Mouse (Mus musculus) B cell, adult 2 months (primary cell): ENCODE measurements around the gene Mapk7.

Experiments used
- DNase-seq, 2 experiments: peaks; one replicate each; pipeline ENCODE4 v3.0.0; 2022

Gene Mapk7

GRCm38 (mm10) chr11:61449499-61450292 lies 44.5 kb downstream of the Mapk7 start:
- peak; percentile 16 to 17 for DNase-seq

GRCm38 (mm10) chr11:61448599-61449225 lies 45.5 kb downstream of the Mapk7 start:
- DNase-seq, result no peak

GRCm38 (mm10) chr11:61448041-61448440 lies 46.2 kb downstream of the Mapk7 start:
- DNase-seq, result no peak

- DNase-seq, result no peak
Measured at GRCm38 (mm10) chr11:61447296-61447695, 46.9 kb downstream of the Mapk7 start.

DNA sequence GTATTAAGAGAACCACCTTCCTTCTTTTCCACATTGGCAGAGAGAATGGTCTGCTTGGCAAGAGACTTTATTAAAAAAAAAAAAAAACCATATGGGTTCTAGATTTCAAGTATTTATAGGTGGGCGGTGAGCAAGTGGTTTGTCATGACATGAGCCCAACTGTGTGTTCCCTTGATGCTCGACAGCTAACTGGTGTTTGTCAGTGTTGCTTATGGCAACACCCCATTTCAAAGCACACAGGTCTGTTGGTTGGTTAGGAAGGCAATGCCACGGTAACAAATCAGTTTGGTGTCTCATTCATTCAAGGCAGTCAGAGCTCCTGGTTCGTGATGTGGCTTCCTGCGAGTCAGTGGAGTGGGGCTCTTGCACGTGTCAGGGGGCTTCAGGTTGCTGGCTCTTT lies 50.4 kb downstream of the Mapk7 start:
- no peak for DNase-seq

DNA sequence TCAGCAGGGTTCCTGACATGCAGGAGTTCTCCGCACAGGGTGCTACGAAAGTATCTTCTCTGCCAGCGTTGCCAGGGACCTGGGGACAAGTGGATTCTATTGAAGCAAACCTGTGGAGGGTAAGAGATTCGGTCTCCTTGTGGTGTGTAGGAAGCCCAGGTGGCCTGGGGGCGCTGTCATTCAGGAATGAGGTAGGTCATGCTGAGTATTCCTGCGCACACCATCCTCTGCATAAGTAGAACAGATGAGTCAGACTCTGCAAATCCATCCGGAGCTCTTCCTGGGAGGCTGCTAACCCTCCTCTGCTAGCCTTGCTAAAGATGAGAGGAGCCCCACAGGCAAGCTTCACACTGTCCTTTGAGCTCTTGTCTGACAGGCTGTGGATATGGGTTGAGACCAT lies 52.5 kb downstream of the Mapk7 start:
- no peak for DNase-seq

- DNase-seq, result no peak
Measured at GRCm38 (mm10) chr11:61440416-61440815, 53.8 kb downstream of the Mapk7 start.

DNA sequence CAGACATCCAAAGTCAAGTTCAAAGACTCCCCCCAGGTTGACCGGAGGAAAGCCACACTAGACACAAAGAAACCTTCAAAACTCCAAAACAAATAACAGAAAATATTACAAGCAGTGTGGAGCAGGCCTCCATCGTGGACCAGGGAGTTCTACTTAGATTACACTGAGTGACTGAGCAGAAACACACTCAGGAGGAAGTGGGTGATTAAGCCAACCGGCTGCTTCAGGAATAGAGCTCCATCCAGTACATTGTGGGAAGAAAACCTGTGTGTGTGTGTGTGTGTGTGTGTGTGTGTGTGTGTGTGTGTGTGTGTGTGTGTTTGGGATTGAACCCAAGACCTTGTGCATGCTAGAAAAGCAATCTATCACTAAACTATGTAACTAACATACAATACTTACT lies 55.0 kb downstream of the Mapk7 start:
- no peak for DNase-seq
